Mouse (Mus musculus) lung, postnatal 25 days (tissue): Measurements from ENCODE around the gene Krt20.

Experiments used
- DNase-seq: peaks from one replicate; pipeline ENCODE4 v3.0.0; 2022; ENCODE audit warnings: low spot score

Krt20 gene

GRCm38 (mm10) chr11:99437972-99438371 lies at the start of gene Krt20:
Gene Krt20 (minus strand): TSS chr11:99438150.
- DNase-seq, result no peak

DNA sequence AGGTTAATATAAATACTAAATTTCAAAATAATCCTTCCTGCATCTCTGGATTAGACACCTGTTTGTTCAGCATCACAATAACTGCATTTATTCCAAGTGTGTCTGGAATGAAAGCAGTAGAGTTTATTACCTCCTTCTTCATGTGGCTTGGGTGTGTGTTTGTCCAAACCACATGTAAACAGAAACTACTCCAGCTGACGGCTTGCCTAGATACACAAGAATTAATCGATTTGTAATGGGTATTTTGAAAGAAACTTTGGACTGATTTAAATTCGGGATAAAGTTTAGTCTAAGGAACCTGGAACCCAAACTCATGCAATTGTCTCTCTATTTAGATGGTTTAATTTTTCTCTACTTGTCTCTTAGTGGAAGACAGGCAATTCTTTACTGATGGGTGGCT lies 37.0 kb upstream of the Krt20 start:
- no peak for DNase-seq

DNA sequence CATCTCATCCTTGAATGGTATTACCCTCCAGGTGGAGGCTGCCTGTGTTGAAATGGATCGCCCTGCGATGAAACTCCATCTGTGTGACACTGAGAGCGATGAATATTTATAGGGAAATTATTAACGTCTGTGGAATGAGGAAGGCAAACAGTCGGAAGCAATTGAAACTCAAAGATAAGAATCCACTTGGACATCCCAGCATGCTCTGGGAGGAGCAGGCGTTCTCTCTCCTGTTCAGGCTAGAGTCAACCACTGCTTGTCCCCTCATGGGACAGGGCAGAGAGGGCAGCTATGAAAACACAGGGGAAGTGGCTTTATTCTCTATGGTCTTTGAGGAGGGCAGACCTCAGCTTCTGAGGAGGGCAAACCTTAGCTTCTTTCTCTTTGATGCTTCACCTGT lies 35.5 kb upstream of the Krt20 start:
- peak; percentile 68 for DNase-seq

DNA sequence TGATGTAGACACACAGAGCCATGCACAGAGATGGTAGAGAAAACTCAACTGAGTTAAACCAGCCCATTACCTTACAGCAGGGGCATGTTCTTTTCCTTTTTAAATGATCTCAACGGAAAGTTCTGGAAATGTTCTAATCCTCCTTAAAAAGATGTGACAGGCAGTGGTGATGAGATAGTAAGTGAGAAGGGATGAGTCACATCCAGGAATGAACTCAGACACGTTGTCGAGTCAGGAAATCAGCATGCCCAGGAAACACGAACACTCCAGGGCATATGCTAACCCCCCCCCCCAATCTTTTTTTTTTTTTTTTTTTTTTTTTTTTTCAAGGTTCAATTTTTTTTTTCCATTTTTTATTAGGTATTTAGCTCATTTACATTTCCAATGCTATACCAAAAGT lies 34.5 kb upstream of the Krt20 start:
- no peak for DNase-seq

DNA sequence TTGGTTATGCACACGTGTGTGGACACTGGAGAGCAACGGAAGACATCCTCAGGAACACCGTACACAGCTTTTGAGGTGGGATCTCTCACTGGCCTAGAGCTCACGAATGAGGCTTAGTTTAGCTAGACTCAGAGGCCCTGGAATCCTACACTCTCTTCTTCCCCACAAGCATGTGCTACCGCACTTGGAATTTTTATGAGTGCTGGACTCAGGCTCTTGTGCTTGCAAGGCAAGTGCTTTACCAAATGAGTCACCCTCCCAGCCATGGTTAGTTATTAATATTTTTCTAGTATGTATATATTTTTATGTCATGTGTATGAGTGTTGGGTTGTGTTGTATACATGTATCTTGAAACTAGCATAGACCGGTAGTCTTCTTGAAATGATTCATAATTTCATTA lies 34.0 kb upstream of the Krt20 start:
- DNase-seq, result peak; percentile 52

DNA sequence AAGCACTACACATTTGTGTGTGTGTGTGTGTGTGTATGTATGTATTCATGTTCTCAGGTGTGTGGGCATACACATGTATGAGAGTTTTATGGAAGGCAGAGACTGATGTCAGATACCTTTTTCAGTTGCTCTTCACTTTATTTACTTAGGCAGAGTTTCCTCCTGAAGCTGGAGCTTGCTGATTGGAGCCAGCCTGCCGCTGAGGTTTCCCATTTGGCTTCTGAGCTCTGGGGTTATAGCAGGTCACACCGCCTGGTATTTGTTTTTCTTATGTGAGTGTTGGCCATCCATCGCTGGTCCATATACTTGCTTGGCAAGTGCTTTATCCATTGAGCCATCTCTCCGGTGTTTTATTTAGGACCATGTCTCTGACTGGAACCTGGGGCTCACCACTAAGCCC lies 31.3 kb upstream of the Krt20 start:
- peak; percentile 51 for DNase-seq

DNA sequence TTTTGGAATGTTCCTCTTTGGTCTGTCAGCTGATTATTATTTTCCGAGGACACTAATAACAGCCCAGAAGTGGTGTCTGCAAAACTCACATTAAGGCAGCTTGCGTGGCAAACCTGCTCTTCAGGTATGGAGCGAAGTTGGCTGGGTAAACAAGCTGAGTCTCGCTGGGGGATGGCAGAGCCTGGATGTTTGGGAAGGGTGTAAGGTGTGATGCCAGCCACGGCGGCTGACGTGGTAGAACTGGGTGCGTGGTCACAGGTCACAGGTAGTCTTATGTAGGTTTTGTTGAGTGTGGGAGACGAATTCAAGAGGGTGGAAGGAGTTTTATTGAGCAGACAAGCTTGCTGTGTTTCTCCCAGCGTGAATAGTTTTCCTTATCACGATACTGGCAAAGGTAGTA lies 30.6 kb upstream of the Krt20 start:
- peak; percentile 38 for DNase-seq

DNA sequence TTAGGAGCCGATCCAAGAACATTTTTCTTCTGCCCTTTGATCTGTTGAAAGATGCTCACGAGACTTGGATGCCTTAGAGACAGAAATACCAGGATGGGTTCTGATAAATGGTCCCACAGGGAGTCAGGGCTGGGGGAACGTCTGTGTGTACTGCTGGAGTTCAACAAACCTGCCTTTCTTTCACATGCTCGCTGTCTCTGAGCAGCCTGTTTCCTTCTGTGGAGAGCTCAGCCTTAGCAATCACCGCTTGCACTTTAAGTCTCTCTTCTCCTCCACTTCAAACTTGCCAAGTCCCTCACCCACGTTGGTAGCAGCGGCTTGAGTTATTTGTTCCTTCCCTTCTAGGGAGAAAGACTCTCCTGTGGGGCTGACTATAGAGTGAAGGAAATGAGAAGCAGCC lies 28.4 kb upstream of the Krt20 start:
- peak; percentile 18 for DNase-seq

GRCm38 (mm10) chr11:99464836-99465235 lies 26.9 kb upstream of the Krt20 start:
- peak; percentile 64 for DNase-seq

GRCm38 (mm10) chr11:99463155-99463554 lies 25.2 kb upstream of the Krt20 start:
- peak; percentile 34 for DNase-seq

- DNase-seq, result no peak
These were observed 23.8 kb upstream of the Krt20 start for GRCm38 (mm10) chr11:99461736-99462135.

GRCm38 (mm10) chr11:99458887-99459286 lies 20.9 kb upstream of the Krt20 start:
- no peak for DNase-seq

GRCm38 (mm10) chr11:99454759-99455158 lies 16.8 kb upstream of the Krt20 start:
- DNase-seq, result no peak

DNA sequence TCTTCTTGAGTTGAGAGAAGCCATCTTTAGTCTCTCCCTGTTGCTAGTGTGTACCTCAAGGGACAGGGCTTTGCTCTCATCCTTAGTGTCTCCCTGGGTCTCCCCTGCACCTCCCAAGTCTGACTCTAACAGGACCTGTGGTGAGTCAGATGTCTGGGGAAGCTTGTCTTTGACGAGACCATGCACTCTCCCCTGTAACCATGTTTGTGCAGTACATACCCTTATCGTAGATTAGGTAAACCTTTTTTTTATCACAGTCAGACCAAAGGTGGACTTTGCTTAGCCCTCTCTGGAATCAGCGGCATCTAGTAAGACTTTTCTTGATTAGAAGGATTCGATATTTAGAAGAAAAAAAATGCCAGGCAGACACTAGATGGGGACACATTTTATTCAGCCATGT lies 16.1 kb upstream of the Krt20 start:
- no peak for DNase-seq

DNA sequence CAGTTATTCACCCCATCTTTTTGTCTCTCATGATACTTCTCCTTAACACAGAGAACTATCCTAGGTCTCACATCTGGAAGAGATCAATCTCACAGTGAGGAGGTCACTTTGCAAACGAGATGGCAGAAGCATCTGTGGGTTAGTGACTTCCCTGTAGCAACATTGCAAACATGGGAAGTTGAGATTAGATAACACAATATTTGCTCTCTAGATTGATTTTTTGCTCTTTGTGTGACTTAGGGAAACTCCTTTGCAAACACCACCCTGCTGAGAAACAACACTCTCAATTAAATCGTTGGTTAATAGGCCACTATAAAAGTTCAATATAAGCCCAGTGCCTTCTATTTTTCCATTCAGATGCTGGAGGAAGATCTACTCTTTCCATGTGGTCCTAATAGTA lies 10.8 kb upstream of the Krt20 start:
- no peak for DNase-seq

DNA sequence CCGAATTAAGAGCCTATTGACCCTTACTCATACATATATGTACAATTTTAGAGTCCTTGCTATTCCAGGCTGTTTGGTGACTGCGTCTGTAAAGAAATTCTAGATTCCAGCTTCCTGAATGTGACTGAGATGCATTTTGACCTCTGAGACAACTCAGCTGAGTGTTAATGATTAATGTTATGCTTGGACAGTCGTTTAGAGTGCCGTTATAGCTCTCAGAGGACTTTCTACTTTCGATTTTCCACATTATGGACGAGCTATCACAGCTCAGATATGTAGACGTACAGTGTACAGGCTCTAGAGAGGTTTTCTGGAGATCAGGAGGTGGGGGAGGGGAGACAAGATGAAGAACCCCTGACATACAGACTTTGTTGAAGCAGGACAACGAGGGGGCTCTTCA lies 3.3 kb upstream of the Krt20 start:
- DNase-seq, result no peak

- DNase-seq, result no peak
These were observed 1.5 kb upstream of the Krt20 start for GRCm38 (mm10) chr11:99439465-99439864.

DNA sequence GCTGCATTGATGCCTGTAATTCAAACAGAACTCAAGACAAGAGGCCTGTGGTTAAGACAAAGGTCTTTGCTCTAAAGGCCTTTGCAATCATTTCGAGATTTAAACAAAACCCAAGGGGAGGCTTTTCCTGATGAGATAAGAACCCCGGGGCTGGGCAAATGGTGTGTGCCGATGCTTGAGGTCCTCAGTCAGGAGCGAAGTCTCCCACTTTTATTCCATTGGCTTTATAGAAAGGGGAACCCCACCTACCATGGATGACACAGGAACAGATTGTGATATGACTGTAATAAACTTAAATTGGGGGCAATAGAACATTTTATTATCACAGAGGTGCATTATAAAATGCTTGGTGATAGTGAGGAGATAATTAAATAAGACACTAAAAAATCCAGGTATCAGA lies 1.3 kb downstream of the Krt20 start:
- DNase-seq, result no peak

- DNase-seq, result no peak
These were observed 7.3 kb downstream of the Krt20 start for GRCm38 (mm10) chr11:99430670-99431069.

- no peak for DNase-seq
These were observed 15.8 kb downstream of the Krt20 start, which contains the start of gene Krt12 for GRCm38 (mm10) chr11:99422159-99422558. Gene Krt12 (minus strand): TSS chr11:99422259.

GRCm38 (mm10) chr11:99420586-99420985 lies 17.4 kb downstream of the Krt20 start:
- no peak for DNase-seq

- DNase-seq, result no peak
These were observed 20.1 kb downstream of the Krt20 start for GRCm38 (mm10) chr11:99417819-99418218.

DNA sequence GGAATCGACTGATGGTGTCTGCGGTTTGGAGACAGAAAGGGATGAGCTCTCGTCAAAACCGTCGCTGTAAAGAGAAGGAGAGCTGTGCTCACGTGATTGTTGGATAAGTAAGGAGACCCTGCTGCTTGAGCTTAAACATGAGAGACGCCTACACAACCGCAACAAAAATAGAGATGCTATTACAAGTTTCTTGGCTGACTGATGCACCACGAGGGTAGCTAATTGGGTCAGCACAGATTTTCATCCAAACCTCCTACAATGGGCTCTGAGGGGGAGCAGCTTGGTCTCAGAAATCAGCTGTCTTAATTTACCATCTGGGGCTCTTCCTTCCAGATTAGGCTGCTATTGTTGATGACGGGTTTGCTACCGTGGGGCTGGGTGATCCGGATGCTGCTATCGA lies 21.0 kb downstream of the Krt20 start:
- no peak for DNase-seq

DNA sequence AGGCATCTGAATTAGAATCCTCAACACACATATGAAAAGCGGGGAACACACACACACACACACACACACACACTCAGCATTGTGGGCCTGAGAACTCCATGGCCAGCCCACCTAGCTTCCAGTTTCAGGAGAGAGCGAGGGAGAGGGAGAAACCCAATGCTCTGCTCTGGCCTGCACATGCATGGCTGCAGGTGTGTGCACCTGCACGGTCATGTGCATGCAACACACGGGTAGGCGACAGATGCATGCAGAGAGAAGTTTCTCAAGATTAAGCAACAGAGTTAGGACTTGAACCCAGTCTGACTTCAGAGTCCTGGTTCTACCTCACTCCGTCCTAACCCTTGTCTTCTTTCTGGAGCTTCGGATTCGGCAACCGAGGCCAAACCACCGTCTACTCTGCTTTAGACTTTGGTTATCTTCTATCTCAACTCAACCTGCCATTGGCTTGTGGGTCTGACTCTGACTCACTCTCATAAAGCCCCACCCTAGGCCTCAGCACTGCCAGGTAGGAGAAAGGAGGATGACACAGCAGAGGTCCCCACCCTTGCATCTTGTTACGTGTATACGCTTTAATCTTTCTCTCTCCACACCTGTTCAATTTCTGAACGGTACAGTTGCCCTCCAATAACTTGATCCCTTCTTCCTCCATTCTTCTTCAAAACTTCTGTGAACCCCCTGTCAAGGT lies 23.3 kb downstream of the Krt20 start:
- no peak for DNase-seq
